ENCODE assay signal across 15 mouse cellular contexts in genomic region chr5:114426732-114427131, GRCm38 (mm10).
"Had no signal": no experiment of that assay in that cellular context is flagged by ENCODE, and none has a peak within 500 bp of the region (broad histone marks: within the 10 kb centered on the region; RNA-seq: fewer than 3 reads in every experiment).

No protein-coding gene starts in this region.

- DNase-seq: kidney, adult 9 months; kidney, postnatal 10 days; lung, adult 2 months; lung, postnatal 10 days; lung, postnatal 4 days; right cerebral cortex, postnatal 14 days; thymus, adult 2 months; thymus, postnatal 25 days had no signal

- H3K27me3 ChIP-seq: liver, embryonic 15.5 days; neural tube, embryonic 12.5 days; stomach, embryonic 15.5 days had no signal

- H3K27ac ChIP-seq: limb, embryonic 10.5 days; liver, embryonic 15.5 days; neural tube, embryonic 12.5 days; stomach, embryonic 15.5 days had no signal

- H3K4me1 ChIP-seq: stomach, embryonic 15.5 days had no signal

- H3K36me3 ChIP-seq: liver, embryonic 15.5 days; neural tube, embryonic 12.5 days; stomach, embryonic 15.5 days had no signal

- H3K9ac ChIP-seq: liver, embryonic 15.5 days; neural tube, embryonic 12.5 days; stomach, embryonic 15.5 days had no signal

- H3K4me3 ChIP-seq: limb, embryonic 10.5 days; liver, embryonic 15.5 days; myocyte; neural tube, embryonic 12.5 days; stomach, embryonic 15.5 days had no signal

- H3K4me2 ChIP-seq: liver, embryonic 11.5 days; liver, embryonic 15.5 days; midbrain, embryonic 11.5 days; neural tube, embryonic 12.5 days; stomach, embryonic 15.5 days had no signal

- H3K9me3 ChIP-seq: limb, embryonic 10.5 days; liver, embryonic 15.5 days; neural tube, embryonic 12.5 days; stomach, embryonic 15.5 days had no signal
